Mouse (Mus musculus) CD4-positive helper T cell, adult 2 months (primary cell): ENCODE measurements around the gene Oit1.
A peak's percentile ranks its signal among the peaks of the same experiment; 100 is the strongest.

ENCODE experiments used
- DNase-seq: peaks from one replicate; pipeline ENCODE4 v3.0.0-alpha.2; 2012; ENCODE audit warnings: low read depth, missing footprints, low spot score

Oit1 gene

GRCm38 (mm10) chr14:8335947-8336346 is 42.6 kb downstream of the Oit1 start:
- no peak for DNase-seq

GRCm38 (mm10) chr14:8334511-8334910 is 44.0 kb downstream of the Oit1 start:
- no peak for DNase-seq

DNA sequence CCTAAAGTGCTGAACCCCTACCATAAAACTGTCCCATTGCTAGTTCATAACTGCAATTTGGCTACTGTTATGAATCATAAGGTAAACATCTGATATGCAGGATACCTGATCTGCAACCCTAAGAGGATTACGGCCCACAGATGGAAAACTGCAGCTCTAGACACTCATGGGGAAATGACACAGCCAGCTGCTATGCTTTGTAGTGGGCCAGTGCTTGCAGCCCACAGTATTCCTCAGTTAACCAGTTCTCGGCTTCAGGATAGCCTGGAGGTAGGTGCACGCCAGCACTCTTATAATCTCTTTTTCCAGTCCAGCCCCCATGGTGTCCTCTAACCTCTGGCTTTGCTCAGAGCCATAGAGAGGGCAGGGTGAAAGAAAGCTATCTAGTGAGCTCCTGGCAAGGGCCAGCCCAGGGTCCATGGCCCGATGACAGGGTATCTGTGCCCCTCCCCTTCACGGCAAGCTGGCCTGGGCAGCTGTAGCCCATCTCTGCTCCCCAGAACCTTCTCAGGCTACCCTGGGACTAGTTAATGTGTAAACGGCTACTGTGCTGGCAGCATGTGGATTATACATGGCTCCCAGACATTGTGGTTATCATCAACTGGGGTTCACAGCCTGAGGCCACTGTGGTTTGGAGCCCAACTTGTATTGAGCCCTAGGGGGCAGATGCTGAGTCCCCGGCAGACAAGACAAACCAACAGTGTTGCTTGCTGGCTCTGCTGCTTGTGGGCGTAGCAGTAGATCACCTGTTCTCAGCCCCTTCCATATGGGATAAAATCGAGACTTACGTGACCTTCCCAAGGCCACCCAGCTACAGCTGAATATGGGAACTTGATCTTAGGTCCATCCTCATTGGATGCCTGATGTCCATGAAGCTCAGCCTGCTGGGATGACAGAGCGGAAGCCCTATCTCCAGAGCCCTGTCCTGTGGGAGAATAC is 46.0 kb downstream of the Oit1 start:
- no peak for DNase-seq

DNA sequence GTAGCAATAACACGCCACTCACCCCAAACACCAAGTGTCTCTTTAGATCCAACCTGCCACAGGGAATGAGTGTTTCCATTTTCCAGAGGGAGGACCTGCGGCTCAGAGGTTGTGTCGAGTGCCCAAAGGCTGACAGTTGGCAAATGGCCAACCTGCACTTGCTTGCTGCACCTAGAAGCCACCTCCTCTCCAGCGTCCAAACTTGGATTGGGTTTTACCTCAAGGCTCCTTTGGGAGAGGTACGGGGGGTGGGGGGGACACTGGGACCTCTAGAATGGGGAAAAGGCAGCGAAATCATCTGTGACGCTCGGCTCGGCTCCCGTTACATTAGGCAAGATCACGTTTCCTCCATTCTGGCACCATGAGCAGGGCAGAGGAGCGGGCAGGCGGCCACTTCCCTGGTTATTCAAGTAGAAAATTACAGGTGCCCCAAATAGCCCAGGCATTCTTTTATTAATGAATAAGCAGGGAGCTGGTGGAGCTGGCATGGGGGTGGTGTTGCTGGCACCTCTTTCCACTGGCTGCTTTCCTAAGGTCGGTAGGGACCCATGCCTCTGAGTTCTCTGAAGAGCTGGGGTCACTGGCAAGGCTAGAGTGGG is 47.1 kb downstream of the Oit1 start:
- DNase-seq: no peak

- no peak for DNase-seq
Measured at GRCm38 (mm10) chr14:8330390-8330789, 48.2 kb downstream of the Oit1 start.

- no peak for DNase-seq
Measured at GRCm38 (mm10) chr14:8329552-8329951, 49.0 kb downstream of the Oit1 start.

DNA sequence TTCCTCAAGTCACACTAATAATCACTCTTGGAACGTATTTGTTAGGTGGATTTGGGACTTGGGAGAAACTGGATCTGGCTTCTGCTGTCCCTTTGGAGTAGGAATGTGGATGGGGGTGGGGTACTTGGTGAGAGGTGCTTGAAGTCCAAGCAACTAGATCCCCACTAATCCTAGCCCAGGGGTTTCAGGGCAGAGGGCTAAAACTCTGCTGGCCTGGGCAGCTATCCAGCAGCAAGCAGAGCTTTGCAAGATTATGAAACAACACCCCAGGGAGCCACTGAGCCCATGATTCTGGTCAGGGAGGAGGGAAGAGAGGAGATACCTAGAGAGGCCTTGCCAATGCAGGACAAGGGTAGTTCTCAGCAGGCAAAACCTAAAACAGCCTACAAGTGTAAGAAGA is 51.2 kb downstream of the Oit1 start:
- no peak for DNase-seq

DNA sequence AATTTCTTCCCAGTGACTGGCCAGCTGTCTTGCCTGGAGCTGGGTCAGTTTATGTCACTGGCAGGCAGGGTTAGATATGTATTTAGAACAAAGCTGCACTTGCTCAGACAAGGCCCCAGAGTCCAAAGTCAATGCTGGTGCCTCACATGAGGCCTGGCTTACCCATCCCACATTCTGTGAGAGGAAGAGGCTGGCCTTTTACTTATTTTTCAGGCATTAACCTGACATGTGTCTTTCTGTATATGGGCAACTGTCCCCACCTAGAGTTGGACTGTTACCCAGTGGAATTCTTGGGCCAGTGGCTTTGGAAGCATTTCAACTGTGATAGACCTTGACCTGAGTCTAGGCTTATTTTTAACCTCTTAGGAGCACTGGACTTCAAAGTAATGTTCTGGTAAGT is 51.6 kb downstream of the Oit1 start:
- DNase-seq: no peak

- no peak for DNase-seq
Measured at GRCm38 (mm10) chr14:8325746-8326145, 52.8 kb downstream of the Oit1 start.

DNA sequence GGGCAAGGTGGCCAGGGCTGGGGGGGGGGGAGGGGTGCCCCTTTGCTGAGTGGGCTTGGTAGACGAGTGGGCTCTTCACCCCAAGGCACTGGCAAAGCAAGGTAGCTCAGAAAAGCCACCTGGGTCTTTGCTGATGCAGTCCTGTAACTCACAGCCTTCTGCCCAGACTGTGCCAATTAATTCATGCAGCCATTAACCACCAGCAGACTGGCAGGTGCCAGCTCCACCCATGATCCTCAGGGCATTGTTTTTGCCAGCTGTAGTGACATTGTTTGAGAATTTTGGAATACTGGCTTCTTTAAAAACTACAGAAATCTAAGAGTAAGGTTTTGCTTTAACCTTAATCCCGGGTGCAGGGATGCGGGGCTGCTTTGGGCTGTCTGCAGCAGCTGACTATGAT is 58.0 kb downstream of the Oit1 start:
- DNase-seq: no peak

GRCm38 (mm10) chr14:8317194-8318097 is 61.1 kb downstream of the Oit1 start, which contains the start of gene Fam107a:
Gene Fam107a, minus strand, starts transcription at chr14:8318023.
- DNase-seq: no peak

- no peak for DNase-seq
Measured at GRCm38 (mm10) chr14:8316366-8317193, 62.0 kb downstream of the Oit1 start.

GRCm38 (mm10) chr14:8315169-8315568 is 63.4 kb downstream of the Oit1 start:
- no peak for DNase-seq

GRCm38 (mm10) chr14:8314536-8314935 is 64.0 kb downstream of the Oit1 start:
- peak; percentile 11 for DNase-seq

GRCm38 (mm10) chr14:8313877-8314276 is 64.7 kb downstream of the Oit1 start:
- no peak for DNase-seq

DNA sequence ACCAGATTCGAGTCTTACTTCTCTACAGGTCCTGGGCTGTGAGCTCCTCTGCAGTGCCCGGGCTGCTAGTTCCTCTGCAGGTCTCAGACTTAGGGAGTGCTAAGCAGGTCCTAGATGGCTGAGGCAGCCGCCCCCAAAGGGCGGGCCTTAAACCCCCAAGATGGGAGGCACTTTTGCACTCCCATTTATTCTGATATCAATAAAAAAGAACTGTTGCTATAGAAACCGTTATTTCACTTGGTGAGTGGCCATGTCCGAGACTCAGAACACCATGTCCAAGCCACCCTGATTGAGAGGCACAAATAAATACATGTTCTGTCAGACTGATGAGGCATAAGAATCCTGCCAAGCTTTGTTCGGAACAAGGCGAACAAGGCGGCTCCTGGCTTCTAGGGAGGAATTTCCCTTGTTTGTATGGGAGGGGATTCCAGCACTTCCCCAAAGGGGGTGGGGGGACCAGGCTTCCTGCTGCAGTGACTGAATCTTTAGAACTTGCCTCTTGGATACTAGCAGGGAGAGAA is 68.9 kb downstream of the Oit1 start:
- DNase-seq: no peak

- no peak for DNase-seq
Measured at GRCm38 (mm10) chr14:8308650-8309049, 69.9 kb downstream of the Oit1 start.

GRCm38 (mm10) chr14:8306884-8307283 is 71.7 kb downstream of the Oit1 start:
- no peak for DNase-seq

- no peak for DNase-seq
Measured at GRCm38 (mm10) chr14:8305014-8305413, 73.5 kb downstream of the Oit1 start.

DNA sequence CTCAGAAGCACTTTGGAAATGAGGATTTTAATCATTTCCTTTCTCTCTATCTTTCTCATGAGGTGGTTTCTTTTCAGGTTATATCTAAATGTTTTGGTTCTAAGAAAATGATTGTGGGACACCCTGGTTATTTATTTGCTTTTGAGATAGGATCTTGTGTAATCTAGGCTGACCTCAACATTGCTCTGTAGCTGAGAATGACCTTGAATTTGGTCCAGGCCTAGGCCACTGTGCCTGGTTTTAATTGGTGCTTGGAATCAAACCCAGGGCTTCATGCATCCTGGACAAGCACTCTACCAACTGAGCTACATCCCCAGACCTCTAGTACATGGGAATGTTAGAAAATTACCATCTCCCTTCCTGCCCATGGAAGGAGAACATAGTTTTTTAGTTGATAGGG is 74.5 kb downstream of the Oit1 start:
- no peak for DNase-seq

DNA sequence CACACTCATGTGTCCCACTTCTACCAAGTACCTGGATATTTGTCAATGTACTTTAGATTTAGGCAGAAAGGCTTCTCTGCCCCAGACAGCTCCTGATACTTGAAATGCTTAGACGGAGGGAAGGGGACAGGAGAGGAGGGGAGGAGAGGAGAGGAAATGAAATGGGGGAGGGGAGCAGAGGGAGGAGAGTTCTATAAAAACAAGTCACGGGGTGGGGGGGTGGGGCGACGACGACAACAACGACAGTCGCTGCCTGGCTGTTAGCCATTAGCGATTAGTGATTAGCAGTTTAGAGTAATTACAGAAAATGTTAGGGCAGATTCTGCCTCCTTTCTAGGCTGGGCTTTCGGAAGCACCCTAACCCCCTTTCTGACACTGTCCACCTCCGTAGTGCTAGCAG is 75.9 kb downstream of the Oit1 start:
- DNase-seq: no peak
